Mouse (Mus musculus) hindbrain, postnatal 0 days (tissue): ENCODE data around the gene Lamc1. TPM values are rescaled to one million over a fixed set of nuclear protein-coding genes. Genes with fewer than 3 reads are reported as not detected.
"Not testable (repeated sequence)": the region's sequence is repeated elsewhere in the genome, so short reads cannot be mapped to it uniquely, and the experiment has no call there.

Experiments
- ATAC-seq: fragments of 200-750 bp; cut with Nextera tagmentation; 2 replicates; pipeline ENCODE4 v1.8.0; 2017; ENCODE audit warnings: mild to moderate bottlenecking, moderate TSS enrichment, moderate library complexity
- DNase-seq: peaks from one replicate; pipeline ENCODE4 v3.0.0-alpha.2; 2015; ENCODE audit warnings: low spot score
- H3K27ac ChIP-seq: fragments of 300-500 bp; sonication (generic); 2 replicates; pipeline ENCODE4 v1.5.1; 2014; ENCODE audit warnings: mild to moderate bottlenecking
- H3K27me3 ChIP-seq: fragments of 300-500 bp; sonication (generic); 2 replicates; pipeline ENCODE4 v1.6.1; 2014; ENCODE audit warnings: low read length, mixed read lengths; ENCODE audit not compliant: insufficient read depth
- H3K36me3 ChIP-seq: fragments of 300-500 bp; sonication (generic); 2 replicates; pipeline ENCODE4 v1.6.1; 2014; ENCODE audit warnings: low read length, mixed read lengths; ENCODE audit not compliant: insufficient read depth
- H3K4me1 ChIP-seq: fragments of 300-500 bp; sonication (generic); 2 replicates; pipeline ENCODE4 v1.6.1; 2014; ENCODE audit warnings: antibody characterized with exemption, low read length, mixed read lengths; ENCODE audit not compliant: insufficient read depth
- H3K4me2 ChIP-seq: fragments of 300-500 bp; sonication (generic); 2 replicates; pipeline ENCODE4 v1.6.1; 2014; ENCODE audit warnings: low read depth, mild to moderate bottlenecking, low read length, moderate library complexity, mixed read lengths
- H3K4me3 ChIP-seq: fragments of 300-500 bp; sonication (generic); 2 replicates; pipeline ENCODE4 v1.5.1; 2014; ENCODE audit warnings: low read length
- H3K9ac ChIP-seq: fragments of 300-500 bp; sonication (generic); replicated peaks from 2 replicates; pipeline ENCODE4 v1.6.1; 2014; ENCODE audit warnings: mild to moderate bottlenecking, low read length, moderate library complexity, mixed read lengths
- H3K9me3 ChIP-seq: fragments of 300-500 bp; sonication (generic); 2 replicates; pipeline ENCODE4 v1.6.1; 2016; ENCODE audit warnings: low read length, mixed read lengths
- CTCF ChIP-seq: IDR thresholded peaks from 2 replicates; pipeline ENCODE4 v1.5.1; 2016; ENCODE audit warnings: antibody characterized with exemption, control low read depth, low read depth
- WGBS: fragments of 180-500 bp; shearing (Covaris S2); extraction: QIAGEN DNeasy Blood & Tissue Kit; methylation state at CpG from one replicate; pipeline ENCODE4 v1.1.7; 2014; 5-methylcytosine and 5-hydroxymethylcytosine counted together
- polyA plus RNA-seq: library from polyadenylated mRNA; unstranded; fragments of >200 nt; fragmentation: Nextera tagmentation; extraction: Ambion mirVana; gene quantifications from 2 replicates; pipeline ENCODE4 v1.2.1, GENCODE M21; 2015
- total RNA-seq: library from RNA; depleted of rRNA; stranded (reverse); fragments of >200 nt; gene quantifications from 2 replicates; pipeline ENCODE4 v1.2.3, GENCODE M21; 2014

Gene Lamc1
- total and polyA plus RNA-seq, 2 experiments from 2014 or later = 13.5 to 52.9 TPM

DNA sequence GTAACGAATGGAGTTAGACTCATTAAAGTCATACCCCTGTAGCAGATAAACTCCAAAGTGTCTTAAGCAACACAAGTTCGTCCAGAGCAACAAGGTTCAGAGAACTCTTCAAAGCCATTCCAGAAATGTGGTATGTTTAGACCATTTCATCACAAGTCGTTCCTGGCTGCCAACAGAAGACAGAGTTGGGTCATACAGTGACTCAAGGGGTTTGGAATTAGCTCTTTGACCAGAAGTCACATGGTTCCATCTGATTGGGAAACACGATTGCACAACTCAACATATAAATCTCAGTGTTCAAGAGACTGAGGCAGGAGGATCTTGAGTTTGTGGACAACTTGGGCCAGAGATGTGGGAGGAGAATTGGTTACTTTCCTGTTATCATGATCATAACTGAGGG is 18.4 kb upstream of the Lamc1 start:
- H3K27me3 ChIP-seq = no peaks in the 10 kb centered on the region
- TF ChIP-seq CTCF = no peak
- no peak overlapping the region for H3K27ac ChIP-seq
- no peaks in the 10 kb centered on the region for H3K36me3 ChIP-seq
- H3K4me3 ChIP-seq = no peak overlapping the region
- 81% methylated on average over 4 of the region's 4 CpGs for WGBS
- DNase-seq (no peak), ATAC-seq (no peak)
- H3K9me3 ChIP-seq = no peaks in the 10 kb centered on the region
- H3K4me1 ChIP-seq = no peaks in the 10 kb centered on the region
- no peak overlapping the region for H3K9ac ChIP-seq
- no peak overlapping the region for H3K4me2 ChIP-seq

- DNase-seq (no peak), ATAC-seq (no peak)
- Histone ChIP-seq H3K4me2 (no peak overlapping the region), H3K9ac (no peak overlapping the region), H3K4me3 (no peak overlapping the region), H3K27me3 (no peaks in the 10 kb centered on the region), H3K27ac (no peak overlapping the region), H3K36me3 (no peaks in the 10 kb centered on the region), H3K4me1 (no peaks in the 10 kb centered on the region), H3K9me3 (no peaks in the 10 kb centered on the region)
- 71% methylated on average over 3 of the region's 3 CpGs for WGBS
- no peak for TF ChIP-seq CTCF
Measured at GRCm38 (mm10) chr1:153347726-153348125, 15.1 kb upstream of the Lamc1 start.

- TF ChIP-seq CTCF = no peak
- Histone ChIP-seq H3K36me3 (no peaks in the 10 kb centered on the region), H3K27me3 (no peaks in the 10 kb centered on the region), H3K4me3 (no peak overlapping the region), H3K27ac (no peak overlapping the region), H3K4me2 (no peak overlapping the region), H3K9ac (no peak overlapping the region), H3K4me1 (no peaks in the 10 kb centered on the region), H3K9me3 (no peaks in the 10 kb centered on the region)
- ATAC-seq (no peak), DNase-seq (no peak)
- WGBS = 98% methylated on average over 2 of the region's 2 CpGs
Measured at GRCm38 (mm10) chr1:153347040-153347439, 14.5 kb upstream of the Lamc1 start.

DNA sequence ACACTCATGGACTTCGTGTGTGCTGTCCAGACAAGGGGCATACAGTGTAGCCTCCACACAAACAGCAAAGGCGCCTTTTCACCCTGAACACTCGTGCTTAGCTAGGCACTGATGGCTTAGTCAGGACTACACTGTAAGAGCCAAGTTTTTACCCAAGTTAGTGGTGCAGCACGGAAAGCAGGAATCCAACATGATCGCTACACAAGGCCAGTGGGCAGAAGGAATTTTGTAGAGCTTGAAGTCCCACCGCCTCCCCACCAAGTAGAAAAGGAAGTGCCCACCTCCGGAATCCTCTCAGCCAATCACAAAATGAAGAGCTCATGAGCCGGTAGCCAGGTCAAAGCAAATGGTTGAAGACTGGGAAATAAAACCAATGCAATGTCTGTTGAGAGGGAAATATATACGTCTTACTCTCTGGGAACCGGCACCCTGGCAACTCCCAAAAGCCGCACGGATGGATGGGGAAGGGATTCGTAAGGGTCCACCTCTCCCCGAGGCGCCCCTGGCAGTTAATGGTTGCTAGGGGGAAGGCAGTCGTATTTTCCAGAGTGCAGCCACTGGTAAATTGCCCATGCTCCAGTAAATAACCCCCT is 13.2 kb upstream of the Lamc1 start:
- peak; percentile 64 for DNase-seq

GRCm38 (mm10) chr1:153345002-153345401 is 12.4 kb upstream of the Lamc1 start:
- Histone ChIP-seq H3K27me3 (no peaks in the 10 kb centered on the region), H3K9me3 (no peaks in the 10 kb centered on the region), H3K9ac (no peak overlapping the region), H3K4me3 (no peak overlapping the region), H3K36me3 (no peaks in the 10 kb centered on the region), H3K4me1 (no peaks in the 10 kb centered on the region), H3K27ac (no peak overlapping the region), H3K4me2 (no peak overlapping the region)
- TF ChIP-seq CTCF = no peak
- 91% methylated on average over 2 of the region's 2 CpGs for WGBS
- ATAC-seq = no peak
- no peak for DNase-seq

More for the DNA sequence above, 13.2 kb upstream of the Lamc1 start:
- ATAC-seq = peak; percentile 70; the same call in 1 of the 2 replicates
- peak overlapping the region; percentile 34; the same call in 1 of the 2 replicates for H3K9ac ChIP-seq
- H3K4me1 ChIP-seq = no peaks in the 10 kb centered on the region
- WGBS = 37% methylated on average over 16 of the region's 16 CpGs
- H3K27me3 ChIP-seq = no peaks in the 10 kb centered on the region
- H3K4me3 ChIP-seq = peak overlapping the region; percentile 34
- H3K9me3 ChIP-seq = no peaks in the 10 kb centered on the region
- H3K4me2 ChIP-seq = peak overlapping the region; percentile 62
- H3K27ac ChIP-seq = no peak overlapping the region
- H3K36me3 ChIP-seq = no peaks in the 10 kb centered on the region
- peak; percentile 44 for TF ChIP-seq CTCF

DNA sequence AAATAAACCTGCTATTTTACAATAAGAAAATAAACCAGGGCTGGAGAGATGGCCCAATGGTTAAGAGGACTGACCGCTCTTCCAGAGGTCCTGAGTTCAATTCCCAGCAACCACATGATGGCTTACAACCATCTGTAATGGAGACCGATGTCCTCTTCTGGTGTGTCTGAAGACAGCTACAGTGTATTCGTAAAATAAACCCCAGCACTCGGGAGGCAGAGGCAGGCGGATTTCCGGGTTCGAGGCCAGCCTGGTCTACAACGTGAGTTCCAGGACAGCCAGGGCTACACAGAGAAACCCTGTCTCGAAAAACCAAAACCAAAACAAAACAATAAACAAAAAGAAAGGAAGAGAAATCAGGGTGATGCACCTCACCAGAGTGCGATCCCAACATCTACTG is 2.9 kb upstream of the Lamc1 start:
- not testable (repeated sequence) for ATAC-seq, DNase-seq, H3K9ac ChIP-seq, H3K36me3 ChIP-seq, H3K4me3 ChIP-seq, H3K4me1 ChIP-seq, H3K9me3 ChIP-seq, H3K4me2 ChIP-seq, H3K27ac ChIP-seq, H3K27me3 ChIP-seq
- 96% methylated on average over 10 of the region's 10 CpGs for WGBS

DNA sequence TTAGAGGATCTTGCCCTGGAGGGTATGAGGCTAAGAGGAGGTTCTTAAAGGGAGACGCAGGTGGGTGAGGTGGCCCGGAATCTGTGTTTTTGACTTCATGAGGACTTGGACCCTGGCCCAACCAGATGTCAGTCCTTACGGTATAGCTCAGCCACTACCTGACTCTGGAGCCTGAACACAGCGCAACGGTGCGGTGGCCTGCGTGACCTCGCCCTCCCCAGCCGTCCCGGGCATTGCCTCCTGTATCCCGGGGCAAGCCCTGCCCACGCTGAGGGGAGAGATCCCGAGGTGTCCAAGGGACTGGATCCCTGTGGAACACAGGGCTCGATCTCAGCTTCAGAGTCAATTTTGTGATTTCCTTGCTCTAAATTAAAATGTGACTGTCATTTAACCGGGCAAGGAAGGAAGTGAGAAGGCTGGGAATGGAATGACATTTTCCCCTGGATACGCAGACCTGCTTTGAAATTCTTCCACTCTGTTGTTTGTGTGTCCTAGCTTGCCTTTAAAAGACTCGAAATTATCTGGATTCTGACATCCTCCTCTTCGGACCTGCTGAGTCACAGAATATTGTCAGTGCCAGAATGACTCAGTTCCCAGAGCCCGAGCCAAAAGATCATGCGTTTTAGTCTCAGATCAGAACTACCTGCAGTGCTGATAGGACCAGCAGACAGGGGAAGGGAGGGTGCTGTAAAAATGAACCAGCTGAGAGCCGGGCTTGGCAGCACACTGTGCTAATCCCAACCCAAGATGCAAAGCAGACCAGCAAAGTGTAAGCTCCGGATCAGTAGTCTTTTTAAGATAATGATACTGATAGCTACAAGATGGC is 923 bp upstream of the Lamc1 start:
- no peak for TF ChIP-seq CTCF
- WGBS = 2% methylated on average over 22 of the region's 22 CpGs
- peak overlapping the region; percentile 96 for H3K4me2 ChIP-seq
- no peaks in the 10 kb centered on the region for H3K27me3 ChIP-seq
- peak overlapping the region; percentile 92 for H3K27ac ChIP-seq
- H3K4me1 ChIP-seq = 0 out of 2 replicates have a peak, but pooled peaks cover 11% of the 10 kb centered on the region
- peak; percentile 59 for DNase-seq
- H3K9me3 ChIP-seq = no peaks in the 10 kb centered on the region
- ATAC-seq = peak; percentile 59
- H3K9ac ChIP-seq = peak overlapping the region; percentile 86
- H3K4me3 ChIP-seq = peak overlapping the region; percentile 93
- no peaks in the 10 kb centered on the region for H3K36me3 ChIP-seq
